Mouse (Mus musculus): ENCODE data around the gene Gm10382. TPM values are rescaled to one million over a fixed set of nuclear protein-coding genes. Genes with fewer than 3 reads are reported as not detected.

The Gm10382 gene
- total and polyA plus RNA-seq, 3 experiments = 0.65 to 0.96 TPM; not detected in 1

GRCm38 (mm10) chr5:125370950-125371693 lies 18.0 kb upstream of the Gm10382 start:
- H3K4me1 ChIP-seq (ENCODE audit: control insufficient read depth in 1 of 2, insufficient read depth in 2 of 2, low read length in 2 of 2) = peaks cover 2 to 11% of the 10 kb centered on the region in 2 experiments; a peak in 3 of 4 replicates
- peak; percentile 98 for TF ChIP-seq TBP (IDR thresholded peaks at IDR 0.05; ENCODE audit: low read depth, low read length)
- no peak for TF ChIP-seq ZKSCAN1 (IDR thresholded peaks at IDR 0.05; ENCODE audit: low read depth, low read length)
- TF ChIP-seq HCFC1 (IDR thresholded peaks at IDR 0.05; ENCODE audit: low read depth, low read length) = no peak
- TF ChIP-seq TAL1 (IDR thresholded peaks at IDR 0.05; ENCODE audit: low read length) = peak; percentile 45
- peak; percentile 25 for TF ChIP-seq RAD21 (IDR thresholded peaks at IDR 0.05; ENCODE audit: low read depth, low read length)
- no peak for TF ChIP-seq POLR2AphosphoS2 (IDR thresholded peaks at IDR 0.05; ENCODE audit: low read length)
- TF ChIP-seq SIN3A (IDR thresholded peaks at IDR 0.05; ENCODE audit: low read length) = no peak
- TF ChIP-seq NRF1 (IDR thresholded peaks at IDR 0.05; ENCODE audit: insufficient read depth, low read depth, low read length, poor library complexity, severe bottlenecking) = no peak
- peak; percentile 56 for TF ChIP-seq MYC (IDR thresholded peaks at IDR 0.05; ENCODE audit: low read depth, low read length)
- peak; percentile 40 to 66 (median 45); a peak in 5 of 6 replicates for TF ChIP-seq CTCF (IDR thresholded peaks at IDR 0.05 in 2 of 3, conservative IDR thresholded peaks at IDR 0.05 in 1 of 3; ENCODE audit: control insufficient read depth in 1 of 3, insufficient read depth in 1 of 3, low read depth in 2 of 3, low read length in 3 of 3, poor library complexity in 1 of 3, severe bottlenecking in 1 of 3)
- TF ChIP-seq ZMIZ1 (IDR thresholded peaks at IDR 0.05; ENCODE audit: low read depth, low read length) = peak; percentile 59; the same call in 1 of the 2 replicates
- peak in 1 of 2 experiments; percentile 65; a peak in 2 of 4 replicates for TF ChIP-seq POLR2A (IDR thresholded peaks at IDR 0.05; ENCODE audit: control insufficient read depth in 1 of 2, insufficient read depth in 1 of 2, low read depth in 1 of 2, low read length in 2 of 2, poor library complexity in 1 of 2)
- no peak for TF ChIP-seq BHLHE40 (IDR thresholded peaks at IDR 0.05; ENCODE audit: borderline replicate concordance, low read depth, low read length)
- TF ChIP-seq GATA1 (IDR thresholded peaks at IDR 0.05; ENCODE audit: low read depth, low read length) = peak; percentile 72; the same call in 1 of the 2 replicates
- TF ChIP-seq EP300 (IDR thresholded peaks at IDR 0.05; ENCODE audit: low read depth in 1 of 2, low read length in 2 of 2) = 0 out of 4 replicates have a peak, but pooled peaks of 1 of the 2 experiments have one; percentile 11
- peak; percentile 42 for TF ChIP-seq SMC3 (IDR thresholded peaks at IDR 0.05; ENCODE audit: low read depth, low read length)
- TF ChIP-seq NELFE (IDR thresholded peaks at IDR 0.05; ENCODE audit: low read depth, low read length) = peak; percentile 44
- 0 out of 2 replicates have a peak, but pooled peaks have one; percentile 16 for TF ChIP-seq TCF12 (IDR thresholded peaks at IDR 0.05; ENCODE audit: low read depth, low read length)
- H3K27me3 ChIP-seq (ENCODE audit: control insufficient read depth in 1 of 2, insufficient read depth in 2 of 2, low read length in 2 of 2) = no peaks in the 10 kb centered on the region
- no peaks in the 10 kb centered on the region for H3K9me3 ChIP-seq (replicated peaks; ENCODE audit: insufficient read depth, low read length)
- no peaks in the 10 kb centered on the region for H3K79me2 ChIP-seq (ENCODE audit: control insufficient read depth, insufficient read depth, low read length, poor library complexity)
- peak overlapping the region in 1 of 2 experiments; percentile 15; a peak in 1 of 4 replicates for H3K4me3 ChIP-seq (ENCODE audit: control insufficient read depth in 1 of 2, insufficient read depth in 1 of 2, low read depth in 2 of 2, low read length in 2 of 2)
- H3K9ac ChIP-seq (ENCODE audit: control insufficient read depth, low read depth, low read length, poor library complexity, severe bottlenecking) = no peak overlapping the region
- peak overlapping the region; percentile 56; the same call in 1 of the 2 replicates for H3K27ac ChIP-seq (ENCODE audit: control insufficient read depth, low read depth, low read length)
- H3K36me3 ChIP-seq (ENCODE audit: control insufficient read depth in 1 of 2, insufficient read depth in 2 of 2, low read length in 2 of 2) = no peaks in the 10 kb centered on the region; a peak in 2 of 4 replicates
- DNase-seq (ENCODE audit: low read depth, low spot score) = peak; percentile 95

DNA sequence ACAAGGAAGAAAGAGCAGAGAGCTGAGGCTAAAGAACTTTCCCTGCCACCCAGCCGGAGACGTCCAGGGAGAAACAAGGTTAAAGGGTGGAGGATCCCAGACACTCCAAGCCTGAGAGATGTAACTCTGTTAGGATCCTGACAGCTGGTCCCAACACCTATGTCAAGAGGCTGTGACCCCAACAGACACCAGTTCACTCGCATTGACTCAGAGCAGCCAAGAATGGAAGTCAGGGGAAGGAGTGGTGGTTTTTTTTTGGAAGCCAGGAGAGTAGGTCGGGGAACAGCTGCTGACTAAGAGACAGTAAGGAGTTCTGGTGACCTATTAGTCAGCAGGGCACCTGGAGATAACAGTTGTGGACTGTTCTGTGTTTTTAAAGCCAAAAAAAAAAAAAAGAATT lies 17.1 kb upstream of the Gm10382 start:
- H3K4me3 ChIP-seq (ENCODE audit: control insufficient read depth in 1 of 2, insufficient read depth in 1 of 2, low read depth in 2 of 2, low read length in 2 of 2) = no peak overlapping the region
- H3K9ac ChIP-seq (ENCODE audit: control insufficient read depth, low read depth, low read length, poor library complexity, severe bottlenecking) = no peak overlapping the region
- H3K4me1 ChIP-seq (ENCODE audit: control insufficient read depth in 1 of 2, insufficient read depth in 2 of 2, low read length in 2 of 2) = peaks cover 2 to 11% of the 10 kb centered on the region in 2 experiments; a peak in 3 of 4 replicates
- H3K79me2 ChIP-seq (ENCODE audit: control insufficient read depth, insufficient read depth, low read length, poor library complexity) = no peaks in the 10 kb centered on the region
- no peaks in the 10 kb centered on the region for H3K9me3 ChIP-seq (replicated peaks; ENCODE audit: insufficient read depth, low read length)
- TF ChIP-seq ZNF384 (IDR thresholded peaks at IDR 0.05; ENCODE audit: low read depth, low read length) (peak; percentile 53), ETS1 (IDR thresholded peaks at IDR 0.05; ENCODE audit: low read depth, low read length) (no peak), MYC (IDR thresholded peaks at IDR 0.05; ENCODE audit: low read depth, low read length) (no peak)
- no peak for DNase-seq (ENCODE audit: low read depth, low spot score)
- no peaks in the 10 kb centered on the region for H3K27me3 ChIP-seq (ENCODE audit: control insufficient read depth in 1 of 2, insufficient read depth in 2 of 2, low read length in 2 of 2)
- no peak overlapping the region for H3K27ac ChIP-seq (ENCODE audit: control insufficient read depth, low read depth, low read length)
- no peaks in the 10 kb centered on the region; a peak in 2 of 4 replicates for H3K36me3 ChIP-seq (ENCODE audit: control insufficient read depth in 1 of 2, insufficient read depth in 2 of 2, low read length in 2 of 2)

Measured in MEL (cell line).